Mouse (Mus musculus): ENCODE data around the gene Tcerg1l.

- TF ChIP-seq POLR2A (IDR thresholded peaks at IDR 0.05; ENCODE audit: low read depth, low read length) = no peak
- no peak for TF ChIP-seq CTCF (IDR thresholded peaks at IDR 0.05; ENCODE audit: extremely low read depth, insufficient read depth, insufficient read length, insufficient replicate concordance)
These were observed 174.6 kb downstream of the Tcerg1l start for GRCm38 (mm10) chr7:138222951-138223350.
